Mouse (Mus musculus): ENCODE data around the gene Cnot6.

Cnot6 gene

GRCm38 (mm10) chr11:49653079-49653408 lies 59.5 kb downstream of the Cnot6 start:
- no peak for DNase-seq

DNA sequence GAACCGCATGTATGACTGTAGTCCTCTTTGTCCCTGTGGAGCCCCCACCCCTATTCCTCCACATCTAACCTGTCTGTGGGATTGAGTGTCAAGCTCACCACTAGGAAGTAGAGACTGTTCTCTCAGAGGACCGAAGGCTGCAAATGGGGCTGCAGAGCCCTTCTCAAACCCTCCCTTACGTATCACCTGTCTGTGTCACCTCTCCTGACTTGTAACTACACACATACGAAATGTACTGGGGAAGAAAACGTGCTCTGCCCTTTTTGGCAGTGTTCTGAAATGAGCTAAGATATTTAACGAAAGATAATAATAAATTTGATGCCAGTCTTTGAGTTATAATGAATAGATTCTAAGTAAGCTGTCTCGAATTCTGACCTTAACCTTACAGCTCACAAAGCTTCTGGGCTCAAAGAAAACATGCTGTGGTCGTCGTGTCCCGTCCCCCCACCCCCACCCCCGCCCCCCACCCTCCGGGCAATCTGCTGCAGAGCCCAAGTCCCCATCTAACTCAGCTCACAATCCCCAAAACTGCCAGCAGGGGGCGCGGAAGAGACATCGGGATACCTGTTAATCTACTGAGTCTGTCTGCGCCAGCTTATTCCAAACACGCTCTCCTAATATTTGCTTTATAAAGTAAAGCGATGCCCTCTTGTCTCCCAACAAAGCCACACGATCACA lies 60.0 kb downstream of the Cnot6 start:
- peak; percentile 79 to 83 for DNase-seq

GRCm38 (mm10) chr11:49651762-49652322 lies 60.7 kb downstream of the Cnot6 start:
- DNase-seq, result no peak

GRCm38 (mm10) chr11:49650994-49651761 lies 61.3 kb downstream of the Cnot6 start:
- no peak for DNase-seq

- no peak for DNase-seq
Observed at GRCm38 (mm10) chr11:49650113-49650993, 62.2 kb downstream of the Cnot6 start.

DNA sequence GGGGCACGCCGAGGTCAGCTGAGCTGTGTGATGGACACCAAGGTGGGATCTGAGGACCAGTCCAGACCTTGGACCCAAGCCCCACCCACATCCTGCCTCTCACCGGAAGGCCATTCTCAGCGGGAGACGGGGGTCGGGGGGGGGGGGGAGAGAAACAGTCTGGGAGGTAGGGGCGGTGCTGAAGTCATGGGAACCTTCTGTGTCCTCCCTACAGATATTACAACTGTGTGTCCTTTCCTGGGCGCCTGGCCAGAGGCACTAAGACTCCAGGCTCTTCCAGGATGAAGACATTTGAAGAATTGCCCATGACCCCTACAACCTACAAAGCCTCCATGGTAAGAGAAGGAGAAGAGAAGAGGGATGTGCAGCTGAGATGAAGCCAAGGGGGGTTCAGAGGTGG lies 66.8 kb downstream of the Cnot6 start:
- DNase-seq, result no peak

DNA sequence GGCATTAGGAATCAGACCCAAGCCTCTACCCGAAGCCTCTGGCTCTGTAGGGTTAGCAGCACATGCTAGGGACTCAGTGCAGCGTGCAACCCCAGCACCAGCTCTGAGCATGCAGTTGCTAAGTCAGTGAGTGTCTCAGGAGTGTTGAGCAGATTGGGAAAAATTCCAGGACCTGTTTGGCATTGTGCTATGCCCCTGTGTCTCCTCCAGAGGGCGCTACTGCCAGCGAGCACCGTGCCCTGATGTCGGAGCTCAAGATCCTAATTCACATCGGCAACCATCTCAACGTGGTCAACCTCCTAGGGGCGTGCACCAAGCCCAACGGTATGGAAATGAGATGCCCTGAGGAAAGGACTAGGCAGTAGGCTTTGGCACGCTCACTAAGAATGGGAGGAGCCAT lies 76.1 kb downstream of the Cnot6 start:
- DNase-seq, result no peak

DNA sequence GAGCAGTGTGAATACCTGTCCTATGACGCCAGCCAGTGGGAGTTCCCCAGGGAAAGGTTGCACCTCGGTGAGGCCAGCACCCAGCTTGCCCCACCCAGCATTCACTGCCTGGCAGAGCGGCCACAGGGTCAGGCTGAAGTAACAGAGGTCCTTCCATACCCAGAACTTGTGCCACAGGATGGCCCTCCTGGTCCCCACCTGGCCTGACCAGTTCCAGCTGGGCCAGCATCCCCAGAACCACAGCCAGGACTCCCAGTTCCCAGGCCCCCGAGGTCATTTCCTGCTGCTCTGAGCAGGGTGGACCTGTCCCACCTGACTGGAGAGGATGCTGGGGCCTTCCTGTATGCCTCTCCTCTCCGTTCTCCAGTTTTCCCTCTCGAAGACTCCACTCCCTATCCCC lies 76.9 kb downstream of the Cnot6 start:
- no peak for DNase-seq

DNA sequence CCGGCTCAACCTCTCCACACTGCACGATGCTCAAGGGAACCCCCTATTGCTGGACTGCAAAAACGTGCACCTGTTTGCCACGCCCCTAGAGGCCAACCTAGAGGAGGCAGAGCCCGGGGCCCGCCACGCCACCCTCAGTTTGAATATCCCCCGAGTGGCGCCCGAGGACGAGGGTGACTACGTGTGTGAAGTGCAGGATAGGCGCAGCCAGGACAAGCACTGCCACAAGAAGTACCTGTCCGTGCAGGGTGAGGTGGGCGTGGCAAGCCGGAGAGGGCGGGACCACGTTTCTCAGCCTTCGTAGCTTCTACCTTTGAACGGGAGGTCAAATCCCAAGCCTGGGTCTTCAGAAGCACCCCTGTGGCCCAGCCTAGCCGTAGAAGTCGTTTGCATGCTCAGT lies 78.4 kb downstream of the Cnot6 start:
- no peak for DNase-seq

GRCm38 (mm10) chr11:49632256-49632655 lies 80.3 kb downstream of the Cnot6 start:
- DNase-seq, result no peak

DNA sequence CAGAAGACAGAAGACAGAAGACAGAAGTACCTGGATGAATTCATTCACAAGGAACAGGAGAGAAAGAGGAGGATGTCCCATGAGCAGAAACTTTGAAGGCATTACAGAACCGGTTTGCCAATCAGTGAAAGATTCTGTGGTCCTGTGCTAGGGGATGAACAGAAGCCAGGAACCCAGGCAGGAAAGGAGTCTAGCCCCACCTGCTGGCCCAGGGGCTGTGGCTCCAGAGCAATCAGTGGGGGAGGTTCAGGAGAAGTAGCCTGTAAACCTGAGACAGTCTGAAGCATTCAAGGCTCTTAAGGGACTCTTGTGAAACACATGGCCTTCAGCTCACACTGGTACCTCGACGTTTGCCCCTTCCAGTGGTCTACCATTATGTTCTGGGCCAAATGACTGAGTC lies 81.4 kb downstream of the Cnot6 start:
- no peak for DNase-seq

- no peak for DNase-seq
Observed at GRCm38 (mm10) chr11:49626748-49627147, 85.8 kb downstream of the Cnot6 start.

DNA sequence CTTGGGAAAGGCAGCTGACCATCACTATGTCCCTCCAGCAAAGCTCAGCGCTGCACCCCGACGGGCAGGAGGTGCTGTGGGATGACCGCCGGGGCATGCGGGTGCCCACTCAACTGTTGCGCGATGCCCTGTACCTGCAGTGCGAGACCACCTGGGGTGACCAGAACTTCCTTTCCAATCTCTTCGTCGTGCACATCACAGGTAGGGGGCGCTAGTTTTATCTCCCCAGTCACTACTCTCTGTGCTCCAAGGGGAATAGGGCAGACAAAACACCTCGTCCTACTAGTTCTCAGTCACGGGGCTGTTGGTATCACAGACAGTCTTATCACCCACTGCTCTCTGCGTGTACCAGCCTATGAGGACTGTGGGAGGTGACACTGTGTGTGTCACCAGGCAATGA lies 86.7 kb downstream of the Cnot6 start:
- no peak for DNase-seq

- DNase-seq, result no peak
Observed at GRCm38 (mm10) chr11:49624156-49624555, 88.4 kb downstream of the Cnot6 start.

GRCm38 (mm10) chr11:49621953-49622352 lies 90.6 kb downstream of the Cnot6 start:
- no peak for DNase-seq

Measured in thymus, postnatal 36 days (tissue).